Mouse (Mus musculus): Measurements from ENCODE around the gene Folr2. TPM values are rescaled to one million over a fixed set of nuclear protein-coding genes. Genes with fewer than 3 reads are reported as not detected.

The Folr2 gene
- polyA plus RNA-seq, 1 experiment from 2014 or later, result 2.5 TPM

DNA sequence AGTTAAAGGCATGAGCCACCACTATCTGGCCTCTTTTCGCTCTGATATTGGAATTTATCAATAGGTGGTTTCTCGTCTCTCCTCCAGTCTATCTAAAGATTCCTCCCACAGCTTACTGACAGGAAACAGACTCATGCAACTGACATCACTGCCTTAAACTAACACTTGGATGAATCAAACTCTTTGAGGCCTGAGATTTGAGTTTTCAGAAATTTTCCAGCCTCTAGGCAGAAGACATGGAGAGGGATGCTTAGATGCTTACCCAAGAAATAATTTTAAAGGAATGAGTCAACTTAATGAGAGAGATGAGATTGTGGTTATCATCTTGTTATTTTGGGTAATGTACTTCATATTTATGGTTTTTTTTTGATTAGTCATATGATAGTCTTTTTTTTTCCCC is 3.2 kb downstream of the Folr2 start:
- DNase-seq, result no peak
- H3K27me3 ChIP-seq (ENCODE audit: control insufficient read depth, insufficient read depth, low read length), result no peaks in the 10 kb centered on the region
- ATAC-seq (ENCODE audit: low FRiP score, low TSS enrichment), result no peak
- no peaks in the 10 kb centered on the region for H3K36me3 ChIP-seq (ENCODE audit: control insufficient read depth, insufficient read depth, low read length)
- no peak overlapping the region for H3K4me2 ChIP-seq (ENCODE audit: low read length)
- no peaks in the 10 kb centered on the region for H3K9me3 ChIP-seq (ENCODE audit: control insufficient read depth, low read length)
- WGBS, result 87% methylated on average over 2 of the region's 2 CpGs
- H3K9ac ChIP-seq (replicated peaks; ENCODE audit: low read length), result no peak overlapping the region
- H3K4me1 ChIP-seq (ENCODE audit: control insufficient read depth, insufficient read depth, low read length), result no peaks in the 10 kb centered on the region
- H3K27ac ChIP-seq (replicated peaks; ENCODE audit: low read depth, low read length), result no peak overlapping the region
- no peak overlapping the region for H3K4me3 ChIP-seq (replicated peaks; ENCODE audit: low read depth, low read length)

DNA sequence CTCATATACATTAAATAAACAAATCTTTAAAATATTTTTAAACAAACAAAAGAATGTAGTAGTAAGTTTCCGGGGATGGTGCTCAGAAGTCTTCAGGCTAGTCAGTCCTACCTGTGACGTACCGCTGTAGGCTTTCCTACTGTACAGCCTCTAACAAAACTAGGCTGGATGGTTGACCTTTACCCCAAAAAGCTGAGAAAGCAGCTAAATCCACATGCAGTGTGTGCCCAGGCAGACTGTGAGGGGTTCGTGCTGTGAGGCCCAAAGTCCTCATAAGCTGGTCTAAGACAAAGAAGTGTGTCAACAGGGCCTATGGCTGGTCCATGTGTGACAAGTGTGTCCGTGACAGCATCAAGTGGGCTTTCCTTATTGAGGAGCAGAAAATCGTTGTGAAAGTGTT is 4.1 kb downstream of the Folr2 start:
- no peaks in the 10 kb centered on the region for H3K4me1 ChIP-seq (ENCODE audit: control insufficient read depth, insufficient read depth, low read length)
- WGBS, result 87% methylated on average over 6 of the region's 6 CpGs

DNA sequence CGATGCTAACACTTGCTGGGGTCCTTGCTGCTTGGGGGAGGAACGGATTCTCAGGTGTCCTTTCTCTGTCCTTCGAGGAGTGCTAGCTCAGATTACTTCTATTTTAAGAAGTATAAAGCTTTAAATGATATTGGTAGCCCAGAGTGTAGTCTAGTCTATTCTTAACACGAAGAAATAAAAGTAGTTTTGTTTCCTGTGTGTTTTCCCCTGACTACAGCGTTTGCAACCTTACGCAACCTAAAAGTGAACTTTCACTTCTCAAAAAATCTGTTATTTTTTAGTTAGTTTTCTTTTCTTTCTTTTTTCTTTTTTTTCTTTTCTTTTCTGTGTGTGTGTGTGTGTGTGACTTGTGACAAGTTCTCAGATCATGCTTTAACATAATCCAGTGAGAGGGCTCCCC is 5.3 kb downstream of the Folr2 start:
- Histone ChIP-seq H3K9ac (replicated peaks; ENCODE audit: low read length) (no peak overlapping the region), H3K4me1 (ENCODE audit: control insufficient read depth, insufficient read depth, low read length) (no peaks in the 10 kb centered on the region), H3K36me3 (ENCODE audit: control insufficient read depth, insufficient read depth, low read length) (no peaks in the 10 kb centered on the region), H3K27ac (replicated peaks; ENCODE audit: low read depth, low read length) (no peak overlapping the region), H3K4me3 (replicated peaks; ENCODE audit: low read depth, low read length) (no peak overlapping the region), H3K4me2 (ENCODE audit: low read length) (no peak overlapping the region), H3K27me3 (ENCODE audit: control insufficient read depth, insufficient read depth, low read length) (no peaks in the 10 kb centered on the region), H3K9me3 (ENCODE audit: control insufficient read depth, low read length) (no peaks in the 10 kb centered on the region)
- 86% methylated on average over 6 of the region's 6 CpGs for WGBS
- ATAC-seq (ENCODE audit: low FRiP score, low TSS enrichment) (no peak), DNase-seq (no peak)

More for the DNA sequence above, 4.1 kb downstream of the Folr2 start:
- H3K27ac ChIP-seq (replicated peaks; ENCODE audit: low read depth, low read length), result no peak overlapping the region
- no peaks in the 10 kb centered on the region for H3K36me3 ChIP-seq (ENCODE audit: control insufficient read depth, insufficient read depth, low read length)
- ATAC-seq (ENCODE audit: low FRiP score, low TSS enrichment), result no peak
- H3K9me3 ChIP-seq (ENCODE audit: control insufficient read depth, low read length), result no peaks in the 10 kb centered on the region
- no peak overlapping the region for H3K4me3 ChIP-seq (replicated peaks; ENCODE audit: low read depth, low read length)
- DNase-seq, result no peak
- no peaks in the 10 kb centered on the region for H3K27me3 ChIP-seq (ENCODE audit: control insufficient read depth, insufficient read depth, low read length)
- no peak overlapping the region for H3K9ac ChIP-seq (replicated peaks; ENCODE audit: low read length)
- H3K4me2 ChIP-seq (ENCODE audit: low read length), result no peak overlapping the region

DNA sequence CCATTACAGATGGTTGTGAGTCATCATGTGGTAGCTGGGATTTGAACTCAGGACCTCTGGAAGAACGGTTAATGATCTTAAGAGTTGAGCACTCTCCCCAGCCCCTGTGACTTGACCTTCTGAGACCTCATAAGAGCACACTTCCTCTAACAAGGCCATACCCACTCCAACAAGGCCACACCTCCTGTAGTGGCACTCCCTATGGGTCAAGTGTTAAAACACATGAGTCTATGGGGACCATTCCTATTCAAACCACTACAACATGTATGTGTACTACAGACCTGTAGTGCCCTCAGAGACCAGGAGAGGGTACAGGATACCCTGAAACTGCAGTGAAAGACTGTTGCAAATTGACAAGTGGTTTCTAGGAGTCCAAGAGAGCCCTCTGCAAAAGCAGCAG is 9.1 kb downstream of the Folr2 start:
- ATAC-seq (ENCODE audit: low FRiP score, low TSS enrichment) (no peak), DNase-seq (no peak)
- H3K4me3 ChIP-seq (replicated peaks; ENCODE audit: low read depth, low read length), result no peak overlapping the region
- H3K4me2 ChIP-seq (ENCODE audit: low read length), result no peak overlapping the region
- no peaks in the 10 kb centered on the region for H3K27me3 ChIP-seq (ENCODE audit: control insufficient read depth, insufficient read depth, low read length)
- 88% methylated on average over 1 of the region's 1 CpGs for WGBS
- no peak overlapping the region for H3K9ac ChIP-seq (replicated peaks; ENCODE audit: low read length)
- no peaks in the 10 kb centered on the region for H3K9me3 ChIP-seq (ENCODE audit: control insufficient read depth, low read length)
- H3K36me3 ChIP-seq (ENCODE audit: control insufficient read depth, insufficient read depth, low read length), result no peaks in the 10 kb centered on the region
- H3K4me1 ChIP-seq (ENCODE audit: control insufficient read depth, insufficient read depth, low read length), result no peaks in the 10 kb centered on the region
- no peak overlapping the region for H3K27ac ChIP-seq (replicated peaks; ENCODE audit: low read depth, low read length)

DNA sequence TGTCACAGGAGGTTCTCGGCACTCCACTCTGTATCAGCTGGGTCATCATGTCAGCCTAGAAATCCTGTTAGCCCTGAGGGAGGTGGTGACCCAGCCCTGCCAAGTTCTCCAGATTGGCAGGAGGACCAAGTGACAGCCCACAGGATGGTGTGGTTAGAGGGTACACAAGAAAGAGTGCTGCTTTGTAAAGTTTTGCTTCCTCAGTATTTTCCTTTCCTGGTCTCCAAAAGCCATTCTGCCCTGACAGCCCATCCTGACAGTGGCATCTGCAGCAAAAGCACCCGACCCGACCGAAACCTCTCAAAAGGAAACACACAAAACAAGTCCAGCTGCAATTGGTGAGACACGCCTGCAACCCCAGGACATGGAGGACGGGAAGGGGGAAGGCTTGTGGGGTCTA is 12.8 kb downstream of the Folr2 start:
- Histone ChIP-seq H3K4me2 (ENCODE audit: low read length) (no peak overlapping the region), H3K27me3 (ENCODE audit: control insufficient read depth, insufficient read depth, low read length) (no peaks in the 10 kb centered on the region), H3K4me1 (ENCODE audit: control insufficient read depth, insufficient read depth, low read length) (no peaks in the 10 kb centered on the region), H3K36me3 (ENCODE audit: control insufficient read depth, insufficient read depth, low read length) (no peaks in the 10 kb centered on the region), H3K4me3 (replicated peaks; ENCODE audit: low read depth, low read length) (no peak overlapping the region), H3K9me3 (ENCODE audit: control insufficient read depth, low read length) (no peaks in the 10 kb centered on the region), H3K9ac (replicated peaks; ENCODE audit: low read length) (no peak overlapping the region), H3K27ac (replicated peaks; ENCODE audit: low read depth, low read length) (no peak overlapping the region)
- no peak for ATAC-seq (ENCODE audit: low FRiP score, low TSS enrichment)
- WGBS, result 85% methylated on average over 6 of the region's 6 CpGs
- no peak for DNase-seq

DNA sequence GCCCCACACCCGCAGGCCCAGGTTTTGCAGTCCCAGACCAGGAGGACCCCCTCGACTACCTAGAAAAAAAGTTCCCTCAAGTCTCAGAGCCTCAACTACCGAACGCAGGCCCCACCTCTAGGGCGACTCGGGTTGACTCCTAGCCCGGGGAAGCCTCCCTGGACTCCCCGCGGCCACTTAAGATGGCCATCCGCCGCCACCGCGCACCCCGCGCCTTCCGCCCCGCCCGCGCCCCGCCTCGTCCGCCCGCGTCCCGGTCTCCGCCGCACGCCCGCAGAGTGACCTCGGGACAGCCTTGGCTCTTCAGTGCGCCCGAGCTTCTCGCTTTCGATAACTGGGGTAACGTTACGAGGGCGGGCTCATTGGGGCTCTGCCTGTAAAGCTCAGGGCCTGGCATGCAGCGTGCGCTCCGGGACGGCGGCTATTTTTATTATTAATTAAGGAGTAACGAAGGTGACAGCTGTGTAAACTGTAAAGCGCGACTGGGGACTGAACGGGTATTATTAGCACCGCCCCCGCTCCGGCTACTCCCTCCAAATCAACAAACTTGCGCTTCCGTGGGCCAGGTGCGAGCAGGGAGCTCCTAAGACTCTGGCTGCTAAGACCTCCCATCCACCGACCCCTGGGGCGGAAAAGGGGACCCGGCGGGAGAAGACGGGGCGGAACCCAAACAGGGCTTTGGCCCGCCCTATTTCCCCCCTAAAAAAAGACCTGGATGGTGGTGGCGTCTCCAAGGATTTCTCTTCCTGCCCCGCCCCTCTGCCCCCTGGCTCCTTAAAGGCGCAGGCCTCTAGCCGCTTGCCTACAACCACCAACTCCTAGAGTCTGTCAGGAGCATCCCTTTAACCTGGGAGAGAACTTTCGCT is 19.2 kb downstream of the Folr2 start, which contains the start of gene Inppl1:
Gene Inppl1 (minus strand): TSS at position 624 of the 866 bp plus-strand sequence.
- peaks cover 16% of the 10 kb centered on the region; the same call in 1 of the 2 replicates for H3K4me1 ChIP-seq (ENCODE audit: control insufficient read depth, insufficient read depth, low read length)
- DNase-seq, result peak; percentile 84
- H3K27me3 ChIP-seq (ENCODE audit: control insufficient read depth, insufficient read depth, low read length), result peaks cover 4% of the 10 kb centered on the region; the same call in 1 of the 2 replicates
- no peaks in the 10 kb centered on the region for H3K36me3 ChIP-seq (ENCODE audit: control insufficient read depth, insufficient read depth, low read length)
- under 1% methylated on average over 64 of the region's 64 CpGs for WGBS
- H3K9ac ChIP-seq (replicated peaks; ENCODE audit: low read length), result peak within 1 kb of the TSS; percentile 53
- H3K4me3 ChIP-seq (replicated peaks; ENCODE audit: low read depth, low read length), result peak within 1 kb of the TSS; percentile 58
- H3K9me3 ChIP-seq (ENCODE audit: control insufficient read depth, low read length), result no peaks in the 10 kb centered on the region
- peak; percentile 64; the same call in 1 of the 2 replicates for ATAC-seq (ENCODE audit: low FRiP score, low TSS enrichment)
- H3K27ac ChIP-seq (replicated peaks; ENCODE audit: low read depth, low read length), result peak within 1 kb of the TSS; percentile 78
- peak within 1 kb of the TSS; percentile 98 for H3K4me2 ChIP-seq (ENCODE audit: low read length)

DNA sequence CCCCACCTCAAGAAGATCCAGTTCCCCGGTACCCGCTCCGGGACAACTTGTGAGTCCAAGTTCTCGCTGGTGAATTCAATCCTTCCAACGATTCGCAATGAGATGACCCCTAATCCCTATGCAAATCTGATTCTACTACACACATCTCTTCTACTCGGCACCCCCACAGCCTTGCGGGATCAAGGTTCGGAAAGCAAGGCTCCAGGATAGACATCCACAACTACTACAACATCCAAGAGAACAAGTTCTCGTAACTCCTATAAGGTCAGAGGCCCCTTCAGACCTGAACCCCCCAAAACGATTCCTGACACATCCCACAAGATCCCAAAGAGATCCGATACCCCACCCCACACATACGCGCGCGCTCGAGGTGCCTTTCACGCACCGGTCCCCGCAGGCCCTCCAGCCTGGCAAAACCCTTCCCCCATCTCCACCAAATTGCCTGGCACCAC is 19.8 kb downstream of the Folr2 start:
- Histone ChIP-seq H3K9ac (replicated peaks; ENCODE audit: low read length) (peak overlapping the region; percentile 53), H3K27ac (replicated peaks; ENCODE audit: low read depth, low read length) (peak overlapping the region; percentile 78), H3K27me3 (ENCODE audit: control insufficient read depth, insufficient read depth, low read length) (peaks cover 4% of the 10 kb centered on the region; the same call in 1 of the 2 replicates), H3K9me3 (ENCODE audit: control insufficient read depth, low read length) (no peaks in the 10 kb centered on the region), H3K4me2 (ENCODE audit: low read length) (peak overlapping the region; percentile 98), H3K36me3 (ENCODE audit: control insufficient read depth, insufficient read depth, low read length) (peaks cover 3% of the 10 kb centered on the region; the same call in 1 of the 2 replicates), H3K4me3 (replicated peaks; ENCODE audit: low read depth, low read length) (peak overlapping the region; percentile 58), H3K4me1 (ENCODE audit: control insufficient read depth, insufficient read depth, low read length) (peaks cover 16% of the 10 kb centered on the region; the same call in 1 of the 2 replicates)
- DNase-seq, result peak; percentile 50
- ATAC-seq (ENCODE audit: low FRiP score, low TSS enrichment), result peak; percentile 9; the same call in 1 of the 2 replicates
- WGBS, result under 1% methylated on average over 20 of the region's 20 CpGs

DNA sequence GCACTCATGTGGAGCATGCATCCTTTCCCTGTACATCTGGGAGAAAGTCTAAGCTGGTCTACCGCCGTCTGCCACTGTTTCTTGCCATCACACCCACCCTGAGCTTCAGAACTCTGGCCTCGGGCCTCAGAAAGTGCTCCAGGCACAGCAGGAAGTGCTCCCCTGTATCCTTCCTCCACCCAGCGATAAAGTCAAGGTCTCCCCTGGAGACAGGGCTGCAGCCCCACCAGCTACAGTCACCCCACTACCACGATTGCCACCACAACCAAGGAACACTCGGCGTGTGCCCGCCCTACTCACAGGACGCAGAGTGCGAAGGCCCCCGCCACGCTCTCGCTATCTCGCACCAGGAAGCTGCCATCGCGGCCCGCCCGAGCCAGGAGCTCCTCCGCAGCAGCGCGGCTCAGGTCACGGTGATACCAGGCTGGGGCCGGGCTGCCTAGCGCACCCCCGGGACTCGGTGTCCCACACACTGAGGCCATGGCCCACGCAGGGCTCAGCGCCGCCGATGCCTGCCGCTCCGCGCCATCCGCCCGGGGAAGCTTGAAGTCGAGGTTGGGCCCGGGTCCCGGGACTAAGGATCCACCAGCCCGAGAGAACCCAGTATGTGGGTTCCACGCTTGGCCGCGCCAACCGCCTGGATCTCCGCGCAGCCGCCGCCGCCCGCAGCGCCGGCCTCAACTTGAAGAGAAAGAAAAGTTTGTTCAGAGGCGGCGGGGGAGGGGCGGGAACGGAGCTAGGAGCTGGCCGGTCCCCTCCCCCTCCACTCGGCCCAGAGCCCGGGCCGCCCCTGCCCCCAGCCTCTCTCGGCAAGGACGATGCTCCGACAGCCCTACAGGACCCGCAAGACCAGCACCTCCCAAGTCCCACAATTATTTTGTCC is 20.5 kb downstream of the Folr2 start:
- Histone ChIP-seq H3K4me1 (ENCODE audit: control insufficient read depth, insufficient read depth, low read length) (peaks cover 16% of the 10 kb centered on the region; the same call in 1 of the 2 replicates), H3K9ac (replicated peaks; ENCODE audit: low read length) (peak overlapping the region; percentile 66), H3K36me3 (ENCODE audit: control insufficient read depth, insufficient read depth, low read length) (peaks cover 10% of the 10 kb centered on the region; the same call in 1 of the 2 replicates), H3K4me3 (replicated peaks; ENCODE audit: low read depth, low read length) (peak overlapping the region; percentile 58), H3K9me3 (ENCODE audit: control insufficient read depth, low read length) (no peaks in the 10 kb centered on the region), H3K27me3 (ENCODE audit: control insufficient read depth, insufficient read depth, low read length) (peaks cover 4% of the 10 kb centered on the region; the same call in 1 of the 2 replicates), H3K27ac (replicated peaks; ENCODE audit: low read depth, low read length) (peak overlapping the region; percentile 78), H3K4me2 (ENCODE audit: low read length) (peak overlapping the region; percentile 98)
- DNase-seq (peak; percentile 80), ATAC-seq (ENCODE audit: low FRiP score, low TSS enrichment) (peak; percentile 51)
- under 1% methylated on average over 63 of the region's 63 CpGs for WGBS

Measured in midbrain, embryonic 14.5 days (tissue).